Mouse (Mus musculus): ENCODE measurements around the gene Aldoart2. TPM values are rescaled to one million over a fixed set of nuclear protein-coding genes. Genes with fewer than 3 reads are reported as not detected.
A peak's percentile ranks its signal among the peaks of the same experiment; 100 is the strongest.
"Not testable (repeated sequence)": the region's sequence is repeated elsewhere in the genome, so short reads cannot be mapped to it uniquely, and the experiment has no call there.

Gene Aldoart2
- polyA plus RNA-seq, 1 experiment from 2014 or later, result not detected

- no peak overlapping the region for H3K27ac ChIP-seq
- 83% methylated on average over 9 of the region's 9 CpGs for WGBS
- no peaks in the 10 kb centered on the region for H3K27me3 ChIP-seq (ENCODE audit: insufficient read depth, poor library complexity, severe bottlenecking)
- 0 out of 2 replicates have a peak, but pooled peaks cover 5% of the 10 kb centered on the region for H3K4me1 ChIP-seq
- no peaks in the 10 kb centered on the region for H3K36me3 ChIP-seq
- no peaks in the 10 kb centered on the region for H3K9me3 ChIP-seq
- H3K4me3 ChIP-seq, result no peak overlapping the region
- DNase-seq (ENCODE audit: low spot score), result no peak
Measured at GRCm38 (mm10) chr12:55564187-55564963, 664 bp upstream of the Aldoart2 start.

- Histone ChIP-seq H3K27me3 (ENCODE audit: insufficient read depth, poor library complexity, severe bottlenecking) (no peaks in the 10 kb centered on the region), H3K36me3 (no peaks in the 10 kb centered on the region), H3K9me3 (no peaks in the 10 kb centered on the region), H3K27ac (no peak overlapping the region), H3K4me3 (no peak overlapping the region), H3K4me1 (no peaks in the 10 kb centered on the region)
- DNase-seq (ENCODE audit: low spot score), result no peak
- 74% methylated on average over 9 of the region's 9 CpGs for WGBS
Measured at GRCm38 (mm10) chr12:55565867-55566266, 828 bp downstream of the Aldoart2 start.

GRCm38 (mm10) chr12:55566837-55567236 is 1.8 kb downstream of the Aldoart2 start:
- Histone ChIP-seq H3K9me3 (no peaks in the 10 kb centered on the region), H3K4me1 (no peaks in the 10 kb centered on the region), H3K36me3 (no peaks in the 10 kb centered on the region), H3K4me3 (no peak overlapping the region), H3K27me3 (ENCODE audit: insufficient read depth, poor library complexity, severe bottlenecking) (no peaks in the 10 kb centered on the region), H3K27ac (no peak overlapping the region)
- whole genome bisulfite sequencing, result 81% methylated on average over 5 of the region's 5 CpGs
- DNase-seq (ENCODE audit: low spot score), result no peak

DNA sequence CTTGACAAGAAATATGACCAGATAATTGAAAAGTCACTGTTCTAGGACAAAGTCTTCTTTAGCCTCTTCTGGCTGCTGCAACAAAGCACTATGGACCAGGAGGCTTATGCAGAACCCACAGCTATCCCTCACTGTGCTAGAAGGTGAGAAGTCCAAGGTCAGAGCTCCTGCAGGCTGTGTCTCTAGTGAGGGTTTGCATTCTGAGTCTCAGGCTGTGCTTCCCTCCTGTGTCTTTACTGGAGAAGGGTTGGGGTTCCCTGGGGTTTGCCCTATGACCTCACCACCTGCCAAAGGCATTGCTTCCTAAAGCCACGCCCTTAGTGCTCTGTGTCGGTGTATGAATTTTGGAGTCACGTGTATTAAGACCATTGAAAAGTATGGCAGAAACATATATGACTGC is 3.4 kb downstream of the Aldoart2 start:
- H3K9me3 ChIP-seq, result no peaks in the 10 kb centered on the region
- 77% methylated on average over 3 of the region's 3 CpGs for WGBS
- H3K4me3 ChIP-seq, result no peak overlapping the region
- peak; percentile 51 for DNase-seq (ENCODE audit: low spot score)
- H3K4me1 ChIP-seq, result no peaks in the 10 kb centered on the region
- no peaks in the 10 kb centered on the region for H3K27me3 ChIP-seq (ENCODE audit: insufficient read depth, poor library complexity, severe bottlenecking)
- H3K36me3 ChIP-seq, result no peaks in the 10 kb centered on the region
- H3K27ac ChIP-seq, result no peak overlapping the region

DNA sequence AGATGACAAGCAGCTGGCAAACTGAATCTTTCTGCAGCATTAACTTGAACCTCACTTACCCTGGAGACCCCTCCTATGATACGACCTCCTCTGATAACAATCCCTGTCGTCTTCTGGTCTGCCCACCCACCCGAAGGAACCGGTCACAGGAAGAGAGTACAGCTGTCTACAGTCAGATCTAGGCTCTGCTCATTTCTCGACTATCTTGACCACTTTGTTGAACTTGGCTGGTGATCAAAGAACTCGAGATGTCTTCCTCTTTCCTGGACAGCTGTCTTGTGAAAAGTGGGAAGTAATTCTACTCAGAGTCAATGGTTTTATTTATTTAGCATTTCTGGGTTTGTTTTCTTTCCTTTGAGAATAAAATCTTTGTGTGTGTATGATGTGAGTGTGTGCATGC is 4.6 kb downstream of the Aldoart2 start:
- Histone ChIP-seq H3K27me3 (ENCODE audit: insufficient read depth, poor library complexity, severe bottlenecking) (no peaks in the 10 kb centered on the region), H3K4me1 (no peaks in the 10 kb centered on the region), H3K27ac (no peak overlapping the region), H3K4me3 (no peak overlapping the region), H3K9me3 (no peaks in the 10 kb centered on the region), H3K36me3 (no peaks in the 10 kb centered on the region)
- DNase-seq (ENCODE audit: low spot score), result peak; percentile 67
- 52% methylated on average over 6 of the region's 6 CpGs for WGBS

DNA sequence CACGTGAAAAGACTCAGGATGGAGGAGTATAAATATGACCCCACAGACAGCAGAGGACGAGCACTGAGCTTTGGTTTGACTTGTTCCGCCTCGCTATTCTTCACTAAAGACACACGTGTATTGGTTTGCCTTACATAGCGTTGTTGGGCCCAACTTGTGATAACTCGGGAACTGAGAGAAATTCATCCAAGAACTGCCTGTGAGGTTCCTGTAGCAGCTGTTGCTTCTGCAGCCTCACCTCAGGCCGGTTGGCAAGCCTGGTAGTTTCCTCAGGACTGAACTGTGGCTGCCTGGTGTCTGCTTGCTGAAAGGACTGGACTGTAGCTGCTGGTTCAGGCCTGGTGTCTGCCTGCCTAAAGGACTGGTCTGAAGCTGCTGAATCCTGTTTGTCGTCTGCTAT is 5.6 kb downstream of the Aldoart2 start:
- Histone ChIP-seq H3K4me3 (no peak overlapping the region), H3K27ac (no peak overlapping the region), H3K9me3 (no peaks in the 10 kb centered on the region), H3K36me3 (no peaks in the 10 kb centered on the region), H3K27me3 (ENCODE audit: insufficient read depth, poor library complexity, severe bottlenecking) (no peaks in the 10 kb centered on the region), H3K4me1 (no peaks in the 10 kb centered on the region)
- peak; percentile 58 for DNase-seq (ENCODE audit: low spot score)
- 86% methylated on average over 9 of the region's 9 CpGs for WGBS

GRCm38 (mm10) chr12:55571181-55571580 is 6.1 kb downstream of the Aldoart2 start:
- no peaks in the 10 kb centered on the region for H3K36me3 ChIP-seq
- H3K27ac ChIP-seq, result no peak overlapping the region
- no peaks in the 10 kb centered on the region for H3K27me3 ChIP-seq (ENCODE audit: insufficient read depth, poor library complexity, severe bottlenecking)
- WGBS, result 83% methylated on average over 11 of the region's 11 CpGs
- no peak overlapping the region for H3K4me3 ChIP-seq
- no peaks in the 10 kb centered on the region for H3K9me3 ChIP-seq
- peak; percentile 61 for DNase-seq (ENCODE audit: low spot score)
- no peaks in the 10 kb centered on the region for H3K4me1 ChIP-seq

DNA sequence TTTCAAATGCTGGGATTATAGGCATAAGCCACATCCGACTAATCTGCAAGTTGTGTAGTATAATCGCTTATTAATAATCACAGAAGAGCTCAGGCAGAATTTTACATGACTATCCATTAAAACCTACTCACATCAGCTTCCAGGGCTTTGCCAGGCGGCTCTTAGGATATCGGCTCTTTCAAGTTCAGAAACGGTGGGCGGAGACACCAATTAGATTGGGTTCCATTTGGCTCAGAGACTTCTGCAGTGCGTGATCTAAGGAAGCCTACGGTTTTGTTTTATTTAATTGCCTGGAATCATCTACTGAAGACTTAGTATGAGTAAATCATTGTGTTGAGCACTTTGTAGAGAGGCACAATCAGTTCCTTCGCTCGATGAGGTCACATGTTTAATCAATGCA is 6.6 kb downstream of the Aldoart2 start:
- Histone ChIP-seq H3K27me3 (ENCODE audit: insufficient read depth, poor library complexity, severe bottlenecking) (no peaks in the 10 kb centered on the region), H3K36me3 (no peaks in the 10 kb centered on the region), H3K4me1 (no peaks in the 10 kb centered on the region), H3K4me3 (no peak overlapping the region), H3K9me3 (no peaks in the 10 kb centered on the region), H3K27ac (no peak overlapping the region)
- WGBS, result 80% methylated on average over 10 of the region's 10 CpGs
- peak; percentile 60 for DNase-seq (ENCODE audit: low spot score)

- Histone ChIP-seq H3K27me3 (ENCODE audit: insufficient read depth, poor library complexity, severe bottlenecking) (no peaks in the 10 kb centered on the region), H3K4me1 (no peaks in the 10 kb centered on the region), H3K27ac (no peak overlapping the region), H3K4me3 (no peak overlapping the region), H3K36me3 (no peaks in the 10 kb centered on the region), H3K9me3 (no peaks in the 10 kb centered on the region)
- DNase-seq (ENCODE audit: low spot score), result peak; percentile 38
Measured at GRCm38 (mm10) chr12:55573089-55573488, 8.1 kb downstream of the Aldoart2 start.

DNA sequence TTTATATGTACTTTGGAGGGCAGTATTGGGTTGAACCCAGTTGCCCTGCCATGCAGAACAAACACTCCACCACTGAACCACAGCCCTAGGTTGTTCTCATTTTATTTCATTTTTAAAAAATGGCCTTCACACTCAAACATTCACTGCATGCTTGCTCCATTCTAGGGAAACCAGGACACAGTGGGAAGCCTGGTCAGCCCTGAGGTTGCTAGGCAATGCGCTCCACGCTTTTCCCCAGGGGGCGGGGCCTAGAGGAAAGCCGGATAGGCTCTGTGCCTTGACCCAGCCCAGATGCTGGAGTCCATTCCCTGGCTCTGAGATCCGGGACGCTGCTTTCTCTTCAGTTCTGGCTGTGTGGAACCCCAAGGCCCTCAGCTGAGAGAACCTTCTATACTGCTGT is 8.8 kb downstream of the Aldoart2 start:
- no peaks in the 10 kb centered on the region for H3K4me1 ChIP-seq
- WGBS, result 3% methylated on average over 6 of the region's 6 CpGs
- H3K27ac ChIP-seq, result no peak overlapping the region
- no peaks in the 10 kb centered on the region for H3K9me3 ChIP-seq
- peak; percentile 75 for DNase-seq (ENCODE audit: low spot score)
- H3K36me3 ChIP-seq, result no peaks in the 10 kb centered on the region
- H3K4me3 ChIP-seq, result no peak overlapping the region
- H3K27me3 ChIP-seq (ENCODE audit: insufficient read depth, poor library complexity, severe bottlenecking), result no peaks in the 10 kb centered on the region

GRCm38 (mm10) chr12:55586936-55587335 is 21.9 kb downstream of the Aldoart2 start:
- 53% methylated on average over 9 of the region's 9 CpGs for WGBS
- H3K27ac ChIP-seq; H3K9me3 ChIP-seq; H3K36me3 ChIP-seq; H3K4me3 ChIP-seq; DNase-seq (ENCODE audit: low spot score); H3K4me1 ChIP-seq; H3K27me3 ChIP-seq (ENCODE audit: insufficient read depth, poor library complexity, severe bottlenecking): not testable (repeated sequence)

DNA sequence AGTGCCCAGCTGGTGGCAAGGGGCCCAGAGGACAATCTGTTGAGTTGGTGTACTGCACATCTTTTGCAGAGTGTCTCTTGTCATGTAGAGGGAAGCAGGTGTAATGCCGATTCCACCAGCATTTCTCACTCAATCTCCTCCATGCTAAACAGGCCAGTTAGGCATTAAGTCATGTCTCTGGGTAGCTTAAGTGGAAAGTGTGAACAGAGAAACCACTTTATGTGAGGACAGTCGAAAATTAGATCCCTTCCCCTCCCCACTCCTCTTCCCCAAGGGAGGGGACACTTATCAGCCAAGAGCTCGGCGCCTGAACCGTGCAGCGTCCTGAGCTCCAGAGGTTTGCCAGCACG is 33.5 kb downstream of the Aldoart2 start:
- H3K27me3 ChIP-seq (ENCODE audit: insufficient read depth, poor library complexity, severe bottlenecking), result peaks cover 73% of the 10 kb centered on the region
- 7% methylated on average over 7 of the region's 7 CpGs for WGBS
- no peak for DNase-seq (ENCODE audit: low spot score)

DNA sequence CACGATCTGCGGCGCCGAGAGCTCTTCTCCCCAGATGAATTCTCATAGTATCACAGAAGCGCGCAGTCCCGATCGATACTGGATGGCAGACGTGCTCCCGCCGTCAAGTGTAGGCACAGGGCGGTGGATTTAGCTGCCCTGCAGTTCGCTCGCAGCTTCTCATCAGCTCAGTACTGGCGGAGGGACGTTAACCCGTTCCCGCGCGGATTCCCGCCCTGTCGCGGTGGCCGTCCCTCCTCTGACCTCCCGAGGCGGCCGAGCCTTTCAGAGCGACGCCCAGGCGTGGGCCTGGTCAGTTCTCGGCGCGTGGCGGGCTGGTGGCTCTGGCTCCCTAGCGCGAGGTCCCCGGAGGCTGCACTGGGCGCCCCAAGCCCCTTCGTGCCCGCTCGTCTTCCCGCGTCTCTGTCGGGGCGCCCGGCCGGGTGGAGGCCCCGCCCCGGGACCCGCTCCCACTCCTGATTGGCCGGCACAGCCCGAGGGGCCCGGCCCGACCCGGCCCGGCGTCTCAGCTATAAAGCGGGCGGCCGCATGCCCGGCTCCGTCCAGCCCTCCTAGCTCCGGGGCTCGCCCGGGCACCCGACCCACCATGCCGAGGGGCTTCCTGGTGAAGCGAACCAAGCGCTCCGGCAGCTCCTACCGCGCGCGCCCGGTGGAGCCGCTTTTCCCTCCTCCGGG is 34.0 kb downstream of the Aldoart2 start, which contains the start of gene Insm2:
Insm2 (plus strand) TSS at position 541 of the 675 bp plus-strand sequence.
- peaks cover 1% of the 10 kb centered on the region; the same call in 1 of the 2 replicates for H3K36me3 ChIP-seq
- H3K27ac ChIP-seq, result no peak within 1 kb of the TSS
- no peak for DNase-seq (ENCODE audit: low spot score)
- under 1% methylated on average over 77 of the region's 77 CpGs for WGBS
- peak within 1 kb of the TSS; percentile 65 for H3K4me3 ChIP-seq
- H3K4me1 ChIP-seq, result peaks cover 21% of the 10 kb centered on the region
- peaks cover 73% of the 10 kb centered on the region for H3K27me3 ChIP-seq (ENCODE audit: insufficient read depth, poor library complexity, severe bottlenecking)
- no peaks in the 10 kb centered on the region for H3K9me3 ChIP-seq

More for the DNA sequence above, 33.5 kb downstream of the Aldoart2 start:
- H3K4me3 ChIP-seq, result peak overlapping the region; percentile 65; the same call in 1 of the 2 replicates
- no peaks in the 10 kb centered on the region for H3K36me3 ChIP-seq
- no peaks in the 10 kb centered on the region for H3K9me3 ChIP-seq
- H3K4me1 ChIP-seq, result peaks cover 21% of the 10 kb centered on the region
- no peak overlapping the region for H3K27ac ChIP-seq

All from heart, embryonic 10.5 days (tissue).